Mouse (Mus musculus) forebrain, embryonic 11.5 days (tissue): ENCODE data around the gene Abcg4. TPM values are rescaled to one million over a fixed set of nuclear protein-coding genes. Genes with fewer than 3 reads are reported as not detected.

Experiments
- ATAC-seq: fragments of 200-750 bp; cut with Nextera tagmentation; replicated peaks from 2 replicates; pipeline ENCODE4 v1.8.0; 2017; ENCODE audit warnings: moderate TSS enrichment; ENCODE audit not compliant: low FRiP score
- DNase-seq: peaks from one replicate; pipeline ENCODE4 v3.0.0-alpha.2; 2017; ENCODE audit warnings: low spot score
- H3K27ac ChIP-seq: fragments of 300-500 bp; sonication (generic); 2 replicates; pipeline ENCODE4 v1.5.1; 2014; ENCODE audit warnings: low read depth, low read length
- H3K27me3 ChIP-seq: fragments of 300-500 bp; sonication (generic); 2 replicates; pipeline ENCODE4 v1.6.1; 2014; ENCODE audit warnings: mild to moderate bottlenecking, low read length, mixed read lengths; ENCODE audit not compliant: control insufficient read depth, insufficient read depth
- H3K36me3 ChIP-seq: fragments of 300-500 bp; sonication (generic); 2 replicates; pipeline ENCODE4 v1.6.1; 2014; ENCODE audit warnings: mild to moderate bottlenecking, low read length, moderate library complexity, mixed read lengths; ENCODE audit not compliant: control insufficient read depth, insufficient read depth
- H3K4me1 ChIP-seq: fragments of 300-500 bp; sonication (generic); replicated peaks from 2 replicates; pipeline ENCODE4 v1.6.1; 2014; ENCODE audit warnings: low read length, mixed read lengths; ENCODE audit not compliant: control insufficient read depth, insufficient read depth
- H3K4me2 ChIP-seq: fragments of 300-500 bp; sonication (generic); 2 replicates; pipeline ENCODE4 v1.6.1; 2014; ENCODE audit warnings: low read depth, mild to moderate bottlenecking, low read length, moderate library complexity, mixed read lengths; ENCODE audit not compliant: severe bottlenecking
- H3K4me3 ChIP-seq: fragments of 300-500 bp; sonication (generic); 2 replicates; pipeline ENCODE4 v1.5.1; 2014; ENCODE audit warnings: low read depth, low read length
- H3K9ac ChIP-seq: fragments of 300-500 bp; sonication (generic); 2 replicates; pipeline ENCODE4 v1.6.1; 2014; ENCODE audit warnings: low read length
- H3K9me3 ChIP-seq: fragments of 300-500 bp; sonication (generic); 2 replicates; pipeline ENCODE4 v1.6.1; 2016; ENCODE audit warnings: low read length, mixed read lengths; ENCODE audit not compliant: control insufficient read depth
- WGBS: fragments of 180-500 bp; shearing (Covaris S2); extraction: QIAGEN DNeasy Blood & Tissue Kit; methylation state at CpG from one replicate; pipeline ENCODE4 v1.1.7; 2014; 5-methylcytosine and 5-hydroxymethylcytosine counted together
- polyA plus RNA-seq: library from polyadenylated mRNA; unstranded; fragments of >200 nt; fragmentation: Nextera tagmentation; extraction: Ambion mirVana; gene quantifications from 2 replicates; pipeline ENCODE4 v1.2.1, GENCODE M21; 2014

Gene Abcg4
- polyA plus RNA-seq, 1 experiment from 2014 or later = 6.7 TPM

DNA sequence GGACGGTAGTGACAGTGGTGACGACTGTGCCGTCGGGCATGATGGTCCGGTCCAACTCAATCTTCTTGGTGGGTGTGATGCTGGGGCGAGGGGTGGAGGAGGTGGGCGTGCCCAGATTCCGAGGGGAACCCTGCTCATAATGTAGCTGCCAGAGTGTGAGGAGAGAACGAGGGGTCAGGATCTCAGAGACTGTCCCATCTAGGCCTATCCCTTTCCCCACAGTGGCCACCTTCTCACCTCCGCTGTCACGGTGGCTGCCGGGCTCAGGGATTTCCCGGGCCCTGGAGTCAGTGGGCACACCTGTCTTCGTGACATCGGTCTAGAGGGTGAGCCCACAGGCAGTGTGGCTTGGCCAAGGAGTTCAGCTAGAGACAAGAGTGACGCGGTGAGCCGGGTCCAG lies 26.5 kb upstream of the Abcg4 start:
- Histone ChIP-seq H3K9ac (no peak overlapping the region), H3K4me3 (no peak overlapping the region), H3K36me3 (peaks cover 7% of the 10 kb centered on the region; the same call in 1 of the 2 replicates), H3K9me3 (no peaks in the 10 kb centered on the region), H3K27me3 (no peaks in the 10 kb centered on the region), H3K4me2 (no peak overlapping the region), H3K27ac (no peak overlapping the region), H3K4me1 (peaks cover 25% of the 10 kb centered on the region; the same call in 1 of the 2 replicates)
- 92% methylated on average over 18 of the region's 18 CpGs for WGBS
- DNase-seq (no peak), ATAC-seq (no peak)

DNA sequence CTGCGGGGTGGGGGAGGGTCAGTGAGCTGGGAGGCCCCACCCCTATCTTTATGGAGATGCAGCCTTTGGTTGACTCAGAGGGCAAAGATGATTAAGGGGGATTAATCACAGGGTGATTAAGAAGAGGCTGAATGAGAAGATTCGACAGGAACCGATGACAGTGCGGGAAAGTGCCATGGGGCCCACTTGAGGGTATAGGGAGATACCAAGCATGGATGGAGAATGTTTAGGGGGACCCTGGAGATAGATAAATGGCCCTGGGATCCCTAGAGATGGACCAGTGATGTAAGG lies 25.8 kb upstream of the Abcg4 start:
- no peak for ATAC-seq
- Histone ChIP-seq H3K36me3 (peaks cover 7% of the 10 kb centered on the region; the same call in 1 of the 2 replicates), H3K27me3 (no peaks in the 10 kb centered on the region), H3K4me2 (no peak overlapping the region), H3K4me3 (no peak overlapping the region), H3K9ac (no peak overlapping the region), H3K9me3 (no peaks in the 10 kb centered on the region), H3K4me1 (peaks cover 24% of the 10 kb centered on the region; the same call in 1 of the 2 replicates), H3K27ac (no peak overlapping the region)
- no peak for DNase-seq
- WGBS = 62% methylated on average over 4 of the region's 4 CpGs

DNA sequence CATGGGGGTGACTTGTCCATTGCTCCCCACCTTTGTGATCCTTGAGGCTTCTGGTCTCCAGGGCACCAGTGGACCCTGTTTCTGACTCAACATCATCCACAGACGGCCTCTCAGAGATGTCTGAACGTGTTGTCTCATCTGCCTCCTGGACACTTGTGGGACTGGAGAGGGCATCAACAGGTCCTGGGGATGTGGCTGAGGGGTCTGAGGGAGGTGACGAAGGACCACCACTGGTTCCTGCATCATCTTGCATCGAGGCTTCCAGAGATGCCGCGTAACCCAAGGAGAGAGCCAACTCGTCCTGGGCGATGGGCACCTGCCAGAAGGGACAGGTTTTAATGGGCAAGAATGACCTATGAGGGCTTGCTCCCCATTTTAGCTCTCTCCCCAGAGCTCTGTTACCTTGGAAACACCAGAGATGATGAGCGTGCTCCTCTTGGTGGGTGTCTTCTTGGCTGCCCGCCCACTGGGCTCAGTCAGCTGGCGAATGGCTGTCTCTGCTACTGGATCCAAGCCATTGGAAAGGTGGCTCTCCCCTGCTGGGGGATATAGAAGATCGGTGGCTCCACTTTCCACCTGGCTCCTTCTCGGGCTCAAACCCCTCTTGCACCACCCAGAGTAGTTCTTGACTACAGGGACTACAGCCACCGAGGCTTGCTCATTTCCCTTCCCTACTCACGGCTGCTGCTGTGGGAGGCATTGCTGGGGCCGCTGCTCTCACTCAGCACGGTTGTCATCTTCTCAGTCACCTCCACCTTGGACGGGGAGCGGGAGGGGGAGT lies 25.3 kb upstream of the Abcg4 start:
- Histone ChIP-seq H3K27ac (no peak overlapping the region), H3K4me2 (no peak overlapping the region), H3K9me3 (no peaks in the 10 kb centered on the region), H3K9ac (no peak overlapping the region), H3K4me3 (no peak overlapping the region), H3K4me1 (peaks cover 19% of the 10 kb centered on the region; the same call in 1 of the 2 replicates), H3K27me3 (no peaks in the 10 kb centered on the region), H3K36me3 (peaks cover 7% of the 10 kb centered on the region; the same call in 1 of the 2 replicates)
- DNase-seq (no peak), ATAC-seq (no peak)
- WGBS = 78% methylated on average over 19 of the region's 19 CpGs

DNA sequence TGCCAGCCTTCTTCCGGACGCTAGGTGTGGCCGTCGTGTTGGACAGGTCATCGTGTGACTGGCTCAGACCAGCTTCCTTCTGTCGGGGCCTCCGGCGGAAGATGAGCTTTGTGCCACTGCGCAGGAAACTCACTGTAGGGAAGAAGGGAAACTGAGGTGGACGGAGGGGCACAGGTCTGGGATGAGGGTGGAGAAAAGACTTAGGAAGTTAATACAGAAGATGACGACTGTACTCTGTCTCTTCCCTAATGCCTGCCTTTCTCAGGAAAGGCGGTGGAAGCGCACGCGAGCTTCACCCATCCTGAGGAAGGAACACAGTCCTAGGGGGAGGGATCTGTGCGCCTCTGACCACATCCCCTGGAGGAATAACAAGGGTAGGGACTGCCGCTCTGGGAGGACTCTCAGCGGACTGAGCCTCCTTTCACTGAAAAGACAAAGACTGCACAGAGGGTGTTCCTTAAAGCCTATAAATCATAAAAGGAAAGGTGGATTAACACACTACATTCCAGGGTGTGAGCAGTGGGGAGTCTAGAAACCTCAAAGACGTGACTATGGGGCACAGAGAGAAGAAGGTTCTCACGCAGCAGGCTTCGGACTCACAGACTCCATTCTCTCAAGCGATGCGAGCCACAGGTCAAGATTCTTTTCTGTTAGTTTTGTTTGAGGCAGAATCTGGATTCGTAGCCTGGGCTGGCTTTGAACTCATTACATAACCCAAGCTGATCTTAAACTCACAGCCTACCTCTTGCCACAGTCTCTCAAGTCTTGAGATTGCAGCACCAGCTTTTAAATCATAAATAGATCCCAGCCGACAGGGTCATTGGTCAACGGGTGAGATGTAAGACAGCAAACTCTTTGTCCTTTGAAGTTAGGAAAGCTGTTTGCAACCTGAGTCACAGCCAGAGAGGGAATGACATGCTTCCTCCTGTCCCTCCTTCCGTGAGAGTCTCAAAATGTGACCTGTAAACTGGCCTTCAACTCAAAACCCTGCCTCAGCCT lies 23.0 kb upstream of the Abcg4 start:
- Histone ChIP-seq H3K27ac (peak overlapping the region; percentile 1; the same call in 1 of the 2 replicates), H3K4me2 (peak overlapping the region; percentile 26; the same call in 1 of the 2 replicates), H3K4me3 (no peak overlapping the region), H3K4me1 (peaks cover 12% of the 10 kb centered on the region; the same call in 1 of the 2 replicates), H3K9ac (peak overlapping the region; percentile 32; the same call in 1 of the 2 replicates), H3K9me3 (no peaks in the 10 kb centered on the region), H3K27me3 (no peaks in the 10 kb centered on the region), H3K36me3 (peaks cover 7% of the 10 kb centered on the region; the same call in 1 of the 2 replicates)
- peak; percentile 64; the same call in 1 of the 2 replicates for ATAC-seq
- DNase-seq = peak; percentile 68
- WGBS = 2% methylated on average over 27 of the region's 27 CpGs

DNA sequence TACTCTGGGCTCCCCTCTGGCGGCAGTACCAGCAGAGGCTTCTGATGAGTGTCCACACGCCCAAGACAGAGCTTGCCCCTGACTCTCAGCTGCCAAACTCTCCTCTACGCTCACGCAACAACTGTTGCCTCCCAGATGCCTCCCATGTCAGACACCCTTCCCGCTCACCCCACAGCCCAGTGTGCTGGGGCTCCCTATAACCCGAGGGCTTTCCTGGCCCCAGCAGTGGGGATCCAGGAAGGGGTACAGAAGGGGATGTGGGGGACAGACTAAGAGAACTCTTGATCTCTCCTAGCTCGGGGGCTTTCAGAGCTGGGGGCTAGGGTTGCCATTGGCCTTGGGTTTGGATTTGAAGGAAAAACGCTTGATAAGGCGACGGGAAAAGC lies 22.3 kb upstream of the Abcg4 start:
- Histone ChIP-seq H3K4me3 (no peak overlapping the region), H3K4me1 (peaks cover 12% of the 10 kb centered on the region; the same call in 1 of the 2 replicates), H3K27ac (no peak overlapping the region), H3K9ac (peak overlapping the region; percentile 32; the same call in 1 of the 2 replicates), H3K36me3 (peaks cover 5% of the 10 kb centered on the region; the same call in 1 of the 2 replicates), H3K9me3 (no peaks in the 10 kb centered on the region), H3K4me2 (peak overlapping the region; percentile 26; the same call in 1 of the 2 replicates), H3K27me3 (no peaks in the 10 kb centered on the region)
- ATAC-seq (no peak), DNase-seq (no peak)
- WGBS = 20% methylated on average over 10 of the region's 10 CpGs

DNA sequence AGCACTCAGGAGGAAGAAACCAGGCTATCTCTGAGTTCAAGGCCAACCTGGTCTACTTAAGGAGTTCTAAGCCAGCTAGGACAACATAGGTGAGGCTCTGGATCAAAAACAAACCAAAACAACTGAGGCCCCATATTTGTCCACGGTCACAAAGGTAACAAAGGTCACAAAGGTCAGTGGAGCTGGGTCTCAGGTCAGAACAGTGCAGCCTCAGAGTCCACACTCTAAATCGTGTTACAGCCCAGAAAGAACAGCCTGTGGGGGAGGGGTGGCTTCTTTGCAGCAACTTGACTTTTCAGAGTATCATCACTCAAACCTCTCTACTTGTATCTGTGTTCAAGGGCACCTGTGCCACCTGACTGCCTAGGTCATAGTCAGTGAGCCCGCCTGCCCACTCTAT lies 21.3 kb upstream of the Abcg4 start:
- Histone ChIP-seq H3K4me2 (no peak overlapping the region), H3K4me1 (peaks cover 15% of the 10 kb centered on the region; the same call in 1 of the 2 replicates), H3K4me3 (no peak overlapping the region), H3K9me3 (no peaks in the 10 kb centered on the region), H3K9ac (no peak overlapping the region), H3K27me3 (no peaks in the 10 kb centered on the region), H3K27ac (no peak overlapping the region), H3K36me3 (peaks cover 3% of the 10 kb centered on the region; the same call in 1 of the 2 replicates)
- DNase-seq (no peak), ATAC-seq (no peak)
- 65% methylated on average over 3 of the region's 3 CpGs for WGBS

DNA sequence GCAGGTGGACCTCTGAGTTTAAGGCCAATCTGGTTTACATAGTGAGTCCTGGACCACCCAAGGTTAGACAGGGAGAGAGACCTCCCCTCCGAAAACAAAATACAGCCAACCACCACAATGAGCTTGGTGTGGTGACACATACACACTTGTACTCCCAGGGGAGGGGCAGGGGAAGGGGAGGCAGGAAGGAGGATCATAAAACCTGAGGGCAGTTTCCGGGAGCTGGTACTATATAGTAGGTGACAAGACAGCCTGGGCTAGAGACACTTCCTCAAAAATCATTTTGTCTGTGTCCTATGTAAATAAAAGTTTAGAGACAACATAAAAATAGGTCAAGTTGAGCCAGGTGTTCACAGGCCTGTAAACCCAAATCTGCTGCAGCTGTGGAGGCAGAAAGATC lies 18.8 kb upstream of the Abcg4 start:
- Histone ChIP-seq H3K4me3 (no peak overlapping the region), H3K9ac (no peak overlapping the region), H3K4me1 (peaks cover 21% of the 10 kb centered on the region; the same call in 1 of the 2 replicates), H3K36me3 (peaks cover 2% of the 10 kb centered on the region; the same call in 1 of the 2 replicates), H3K27ac (no peak overlapping the region), H3K4me2 (no peak overlapping the region), H3K9me3 (no peaks in the 10 kb centered on the region), H3K27me3 (no peaks in the 10 kb centered on the region)
- 93% methylated on average over 2 of the region's 2 CpGs for whole genome bisulfite sequencing
- no peak for DNase-seq
- ATAC-seq = no peak

DNA sequence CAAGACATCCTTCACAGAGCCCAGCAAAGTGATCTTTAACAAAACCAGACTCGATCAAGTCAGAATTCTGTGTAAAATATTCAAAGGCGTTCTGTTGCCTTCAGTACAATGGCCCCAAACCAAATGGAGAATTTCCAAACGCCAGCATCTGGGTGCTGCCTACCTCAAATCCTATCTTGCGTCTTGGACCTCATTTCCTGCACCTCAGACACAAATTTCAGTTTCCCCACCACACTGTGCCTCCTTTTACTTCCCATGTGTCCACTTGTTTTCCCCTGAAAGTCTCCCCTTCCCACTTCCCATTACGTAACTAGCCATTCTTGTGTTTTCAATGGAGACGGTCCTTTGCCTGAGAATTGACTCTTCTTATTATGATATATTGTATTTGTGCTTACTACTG lies 18.1 kb upstream of the Abcg4 start:
- no peaks in the 10 kb centered on the region for H3K9me3 ChIP-seq
- H3K9ac ChIP-seq = no peak overlapping the region
- H3K4me1 ChIP-seq = peaks cover 16% of the 10 kb centered on the region; the same call in 1 of the 2 replicates
- H3K4me3 ChIP-seq = no peak overlapping the region
- no peaks in the 10 kb centered on the region for H3K27me3 ChIP-seq
- DNase-seq (no peak), ATAC-seq (no peak)
- H3K36me3 ChIP-seq = peaks cover 3% of the 10 kb centered on the region; the same call in 1 of the 2 replicates
- H3K27ac ChIP-seq = no peak overlapping the region
- WGBS = 87% methylated on average over 6 of the region's 6 CpGs
- H3K4me2 ChIP-seq = no peak overlapping the region
